Mouse (Mus musculus) embryonic fibroblast, embryonic 13.5 days (primary cell): ENCODE results near the gene Ccser2. TPM values are rescaled to one million over a fixed set of nuclear protein-coding genes. Genes with fewer than 3 reads are reported as not detected.
A peak's percentile ranks its signal among the peaks of the same experiment; 100 is the strongest.
"Not testable (repeated sequence)": the region's sequence is repeated elsewhere in the genome, so short reads cannot be mapped to it uniquely, and the experiment has no call there.

Source experiments
- H3K27ac ChIP-seq: 2 replicates; pipeline ENCODE4 v1.5.1; 2012; ENCODE audit warnings: low read length, control low read depth, inconsistent platforms; ENCODE audit not compliant: insufficient read depth
- H3K4me1 ChIP-seq: 2 replicates; pipeline ENCODE4 v1.6.1; 2011; ENCODE audit warnings: low read length; ENCODE audit not compliant: control insufficient read depth, insufficient read depth
- H3K4me3 ChIP-seq: 2 replicates; pipeline ENCODE4 v1.5.1; 2011; ENCODE audit warnings: mild to moderate bottlenecking, control low read depth, low read length; ENCODE audit not compliant: insufficient read depth
- CTCF ChIP-seq: IDR thresholded peaks from 2 replicates; pipeline ENCODE4 v1.5.1; 2011; ENCODE audit warnings: mild to moderate bottlenecking, control low read depth, low read length, moderate library complexity, borderline replicate concordance; ENCODE audit not compliant: insufficient read depth
- POLR2A ChIP-seq: IDR thresholded peaks from 2 replicates; pipeline ENCODE4 v1.6.1; 2011; ENCODE audit warnings: low read depth, mild to moderate bottlenecking, control low read depth, low read length, moderate library complexity
- polyA plus RNA-seq: library from polyadenylated mRNA; stranded (reverse); fragments of >200 nt; gene quantifications from 2 replicates; pipeline ENCODE4 v1.2.4, GENCODE M21; 2011; ENCODE audit warnings: low read depth; ENCODE audit not compliant: missing spikeins, insufficient read length

Gene Ccser2
- polyA plus RNA-seq = 47.4 and 59.7 TPM in 2 replicates

GRCm38 (mm10) chr14:36968628-36969147 is at the start of gene Ccser2:
Ccser2 (minus strand) TSS chr14:36968777.
- TF ChIP-seq POLR2A (peak; percentile 94), CTCF (no peak)
- Histone ChIP-seq H3K4me1 (peaks cover 3% of the 10 kb centered on the region; the same call in 1 of the 2 replicates), H3K4me3 (peak within 1 kb of the TSS; percentile 92), H3K27ac (peak within 1 kb of the TSS; percentile 42)

- Histone ChIP-seq H3K4me1 (no peaks in the 10 kb centered on the region), H3K4me3 (no peak overlapping the region), H3K27ac (no peak overlapping the region)
- TF ChIP-seq POLR2A (no peak), CTCF (no peak)
Measured at GRCm38 (mm10) chr14:37015894-37016293, 47.3 kb upstream of the Ccser2 start.

- Histone ChIP-seq H3K4me1 (no peaks in the 10 kb centered on the region), H3K4me3 (no peak overlapping the region), H3K27ac (no peak overlapping the region)
- TF ChIP-seq CTCF (no peak), POLR2A (no peak)
Measured at GRCm38 (mm10) chr14:37013644-37014043, 45.1 kb upstream of the Ccser2 start.

- Histone ChIP-seq H3K4me1 (no peaks in the 10 kb centered on the region), H3K4me3 (no peak overlapping the region), H3K27ac (no peak overlapping the region)
- no peak for TF ChIP-seq POLR2A
- TF ChIP-seq CTCF = no peak
Measured at GRCm38 (mm10) chr14:37009686-37010085, 41.1 kb upstream of the Ccser2 start.

GRCm38 (mm10) chr14:37006489-37006888 is 37.9 kb upstream of the Ccser2 start:
- no peak for TF ChIP-seq CTCF
- TF ChIP-seq POLR2A = no peak
- H3K27ac ChIP-seq = no peak overlapping the region
- H3K4me3 ChIP-seq = no peak overlapping the region
- H3K4me1 ChIP-seq = peaks cover 3% of the 10 kb centered on the region; the same call in 1 of the 2 replicates

- Histone ChIP-seq H3K4me1 (peaks cover 3% of the 10 kb centered on the region; the same call in 1 of the 2 replicates), H3K4me3 (no peak overlapping the region), H3K27ac (no peak overlapping the region)
- TF ChIP-seq POLR2A (no peak), CTCF (no peak)
Measured at GRCm38 (mm10) chr14:37005865-37006264, 37.3 kb upstream of the Ccser2 start.

GRCm38 (mm10) chr14:37003431-37004095 is 35.0 kb upstream of the Ccser2 start:
- Histone ChIP-seq H3K27ac (peak overlapping the region; percentile 36), H3K4me1 (peaks cover 3% of the 10 kb centered on the region; the same call in 1 of the 2 replicates), H3K4me3 (no peak overlapping the region)
- TF ChIP-seq CTCF = no peak
- TF ChIP-seq POLR2A = no peak

- H3K4me1 ChIP-seq = peaks cover 3% of the 10 kb centered on the region; the same call in 1 of the 2 replicates
- no peak overlapping the region for H3K27ac ChIP-seq
- no peak overlapping the region for H3K4me3 ChIP-seq
- no peak for TF ChIP-seq POLR2A
- no peak for TF ChIP-seq CTCF
Measured at GRCm38 (mm10) chr14:37002852-37003251, 34.3 kb upstream of the Ccser2 start.

GRCm38 (mm10) chr14:37000780-37001179 is 32.2 kb upstream of the Ccser2 start:
- not testable (repeated sequence) for H3K4me3 ChIP-seq, H3K4me1 ChIP-seq, H3K27ac ChIP-seq

- no peak overlapping the region for H3K4me3 ChIP-seq
- H3K4me1 ChIP-seq = no peaks in the 10 kb centered on the region
- no peak for TF ChIP-seq POLR2A
- TF ChIP-seq CTCF = no peak
- H3K27ac ChIP-seq = no peak overlapping the region
Measured at GRCm38 (mm10) chr14:36989784-36990183, 21.2 kb upstream of the Ccser2 start.
